Mouse (Mus musculus) brown adipose tissue, adult 24 weeks (tissue): ENCODE results near the gene Gm5741. TPM values are rescaled to one million over a fixed set of nuclear protein-coding genes. Genes with fewer than 3 reads are reported as not detected.

Experiments used
- H3K27ac ChIP-seq: fragments of 200-500 bp; replicated peaks from 2 replicates; pipeline ENCODE4 v1.5.1; 2012; ENCODE audit warnings: low read depth, mild to moderate bottlenecking, low read length
- H3K4me1 ChIP-seq: fragments of 200-500 bp; 2 replicates; pipeline ENCODE4 v1.6.1; 2012; ENCODE audit warnings: low read length, mixed read lengths; ENCODE audit not compliant: control insufficient read depth, insufficient read depth, insufficient read length
- H3K4me3 ChIP-seq: fragments of 200-500 bp; 2 replicates; pipeline ENCODE4 v1.5.1; 2012; ENCODE audit warnings: low read depth, mild to moderate bottlenecking, low read length, moderate library complexity; ENCODE audit not compliant: insufficient read depth
- polyA plus RNA-seq: library from polyadenylated mRNA; stranded (reverse); fragments of >200 nt; gene quantifications from 2 replicates; pipeline ENCODE4 v1.2.4, GENCODE M21; 2012; ENCODE audit not compliant: missing spikeins, insufficient read depth, insufficient read length

The Gm5741 gene
- polyA plus RNA-seq, 1 experiment: not detected

GRCm38 (mm10) chr8:85059879-85060616 lies 7.7 kb downstream of the Gm5741 start, which contains the start of gene Fbxw9:
Gene Fbxw9 (plus strand): TSS chr8:85060055.
- peaks cover 5% of the 10 kb centered on the region; the same call in 1 of the 2 replicates for H3K4me1 ChIP-seq
- no peak within 1 kb of the TSS for H3K27ac ChIP-seq
- peak within 1 kb of the TSS; percentile 95 for H3K4me3 ChIP-seq

- peaks cover 5% of the 10 kb centered on the region; the same call in 1 of the 2 replicates for H3K4me1 ChIP-seq
- H3K27ac ChIP-seq: no peak overlapping the region
- H3K4me3 ChIP-seq: no peak overlapping the region
Observed at GRCm38 (mm10) chr8:85057367-85057766, 10.4 kb downstream of the Gm5741 start.

GRCm38 (mm10) chr8:85043619-85044018 lies 24.2 kb downstream of the Gm5741 start:
- no peak overlapping the region for H3K27ac ChIP-seq
- no peaks in the 10 kb centered on the region for H3K4me1 ChIP-seq
- H3K4me3 ChIP-seq: no peak overlapping the region

- H3K4me1 ChIP-seq: peaks cover 6% of the 10 kb centered on the region; the same call in 1 of the 2 replicates
- H3K4me3 ChIP-seq: peak overlapping the region; percentile 82
- peak overlapping the region; percentile 8; the same call in 1 of the 2 replicates for H3K27ac ChIP-seq
Observed at GRCm38 (mm10) chr8:85037681-85038531, 29.9 kb downstream of the Gm5741 start.

- Histone ChIP-seq H3K27ac (peak overlapping the region; percentile 24; the same call in 1 of the 2 replicates), H3K4me3 (peak overlapping the region; percentile 82), H3K4me1 (peaks cover 6% of the 10 kb centered on the region; the same call in 1 of the 2 replicates)
Observed at GRCm38 (mm10) chr8:85037366-85037680, 30.5 kb downstream of the Gm5741 start.

- peak within 1 kb of the TSS; percentile 84 for H3K4me3 ChIP-seq
- H3K4me1 ChIP-seq: peaks cover 6% of the 10 kb centered on the region; the same call in 1 of the 2 replicates
- peak within 1 kb of the TSS; percentile 73 for H3K27ac ChIP-seq
Observed at GRCm38 (mm10) chr8:85036718-85037365, 30.9 kb downstream of the Gm5741 start, which contains the start of gene Tnpo2. Gene Tnpo2 (plus strand): TSS chr8:85036915.

- Histone ChIP-seq H3K4me3 (peak overlapping the region; percentile 84), H3K4me1 (peaks cover 6% of the 10 kb centered on the region; the same call in 1 of the 2 replicates), H3K27ac (peak overlapping the region; percentile 64)
Observed at GRCm38 (mm10) chr8:85036381-85036717, 31.4 kb downstream of the Gm5741 start.

- H3K4me3 ChIP-seq: peak overlapping the region; percentile 84
- H3K4me1 ChIP-seq: peaks cover 6% of the 10 kb centered on the region; the same call in 1 of the 2 replicates
- H3K27ac ChIP-seq: peak overlapping the region; percentile 64
Observed at GRCm38 (mm10) chr8:85035728-85036310, 32.0 kb downstream of the Gm5741 start.

- Histone ChIP-seq H3K4me1 (peaks cover 6% of the 10 kb centered on the region; the same call in 1 of the 2 replicates), H3K27ac (peak overlapping the region; percentile 64), H3K4me3 (peak overlapping the region; percentile 84)
Observed at GRCm38 (mm10) chr8:85035165-85035727, 32.5 kb downstream of the Gm5741 start.

GRCm38 (mm10) chr8:85034764-85035163 lies 33.0 kb downstream of the Gm5741 start:
- 0 out of 2 replicates have a peak overlapping the region, but pooled peaks have one; percentile 20 for H3K27ac ChIP-seq
- H3K4me1 ChIP-seq: peaks cover 6% of the 10 kb centered on the region; the same call in 1 of the 2 replicates
- peak overlapping the region; percentile 84 for H3K4me3 ChIP-seq

- H3K27ac ChIP-seq: no peak overlapping the region
- no peak overlapping the region for H3K4me3 ChIP-seq
- peaks cover 9% of the 10 kb centered on the region for H3K4me1 ChIP-seq
Observed at GRCm38 (mm10) chr8:85033867-85034266, 33.9 kb downstream of the Gm5741 start.

- Histone ChIP-seq H3K4me3 (no peak overlapping the region), H3K4me1 (peaks cover 11% of the 10 kb centered on the region), H3K27ac (no peak overlapping the region)
Observed at GRCm38 (mm10) chr8:85032622-85033311, 35.0 kb downstream of the Gm5741 start.

- Histone ChIP-seq H3K27ac (no peak overlapping the region), H3K4me3 (no peak overlapping the region), H3K4me1 (peaks cover 14% of the 10 kb centered on the region)
Observed at GRCm38 (mm10) chr8:85029271-85029670, 38.5 kb downstream of the Gm5741 start.

GRCm38 (mm10) chr8:85027922-85028321 lies 39.9 kb downstream of the Gm5741 start:
- H3K27ac ChIP-seq: no peak overlapping the region
- peaks cover 16% of the 10 kb centered on the region for H3K4me1 ChIP-seq
- peak overlapping the region; percentile 87 for H3K4me3 ChIP-seq
